Mouse (Mus musculus): ENCODE results near the gene Kcmf1.

DNA sequence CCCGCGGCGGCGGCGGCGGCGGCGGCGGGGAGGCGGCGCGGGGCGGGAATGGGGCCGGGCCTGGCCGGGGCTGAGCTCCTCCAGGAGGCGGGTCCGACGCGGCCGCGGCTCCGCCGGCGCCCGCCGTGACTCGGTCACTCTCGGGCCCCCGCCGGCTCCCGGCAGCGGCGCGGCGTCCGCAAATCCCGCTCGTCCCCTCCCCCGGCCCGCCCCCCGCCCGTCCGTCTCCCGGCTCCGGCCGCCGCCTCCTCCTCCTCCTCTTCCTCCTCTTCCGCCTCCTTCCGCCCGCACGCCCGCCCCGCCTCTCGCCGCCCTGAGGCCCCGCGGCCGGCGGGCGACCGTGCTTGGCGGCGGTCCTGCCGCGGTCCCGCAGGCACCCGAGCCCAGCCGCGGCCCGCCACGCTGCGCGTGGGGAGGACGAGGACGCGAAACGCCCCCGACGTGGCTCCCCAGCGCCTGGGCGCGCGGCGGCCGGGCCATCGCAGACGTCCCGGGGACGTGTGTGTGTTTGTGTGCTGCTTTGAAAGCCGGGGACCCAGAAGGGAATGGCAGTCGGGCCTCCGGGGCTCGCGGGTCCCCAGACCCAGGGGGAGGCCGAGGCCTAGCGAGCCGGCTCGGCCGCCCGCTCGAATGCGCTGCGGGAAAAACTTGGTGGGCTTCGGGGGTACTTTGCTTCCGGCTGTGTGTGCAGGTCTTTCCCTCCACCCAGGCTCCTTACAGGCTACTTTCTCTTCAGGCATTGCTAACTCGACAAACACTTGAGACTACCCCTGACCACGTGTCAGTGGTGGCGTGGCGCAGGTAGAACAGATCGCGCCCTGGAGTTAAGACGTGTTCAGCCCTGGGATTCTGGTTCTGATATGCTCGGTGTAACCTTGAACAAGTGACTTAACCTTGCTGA is at the start of gene Kcmf1:
- TF ChIP-seq GATA1 (IDR thresholded peaks at IDR 0.05; ENCODE audit: borderline replicate concordance, low read length) (no peak), FLI1 (IDR thresholded peaks at IDR 0.05; ENCODE audit: low read length) (no peak)

All from megakaryocyte, embryonic 14.5 days (primary cell).